Mouse (Mus musculus) neutrophil, adult 5-6 weeks (primary cell): ENCODE results near the gene Gm42957. TPM values are rescaled to one million over a fixed set of nuclear protein-coding genes. Genes with fewer than 3 reads are reported as not detected.

Experiments
- ATAC-seq: fragments of 151-379, 151-347 bp; 2 replicates; pipeline ENCODE4 v1.8.0; 2017; ENCODE audit warnings: mild to moderate bottlenecking, moderate TSS enrichment; ENCODE audit not compliant: insufficient number of reproducible peaks, poor library complexity, low FRiP score, severe bottlenecking; ENCODE audit errors: extremely low read depth
- total RNA-seq: library from RNA; stranded (forward); fragments of 200-1000 nt; gene quantifications from 2 replicates; pipeline ENCODE4 v1.2.3, GENCODE M21; 2017

The Gm42957 gene
- total RNA-seq, 1 experiment from 2014 or later, result not detected

DNA sequence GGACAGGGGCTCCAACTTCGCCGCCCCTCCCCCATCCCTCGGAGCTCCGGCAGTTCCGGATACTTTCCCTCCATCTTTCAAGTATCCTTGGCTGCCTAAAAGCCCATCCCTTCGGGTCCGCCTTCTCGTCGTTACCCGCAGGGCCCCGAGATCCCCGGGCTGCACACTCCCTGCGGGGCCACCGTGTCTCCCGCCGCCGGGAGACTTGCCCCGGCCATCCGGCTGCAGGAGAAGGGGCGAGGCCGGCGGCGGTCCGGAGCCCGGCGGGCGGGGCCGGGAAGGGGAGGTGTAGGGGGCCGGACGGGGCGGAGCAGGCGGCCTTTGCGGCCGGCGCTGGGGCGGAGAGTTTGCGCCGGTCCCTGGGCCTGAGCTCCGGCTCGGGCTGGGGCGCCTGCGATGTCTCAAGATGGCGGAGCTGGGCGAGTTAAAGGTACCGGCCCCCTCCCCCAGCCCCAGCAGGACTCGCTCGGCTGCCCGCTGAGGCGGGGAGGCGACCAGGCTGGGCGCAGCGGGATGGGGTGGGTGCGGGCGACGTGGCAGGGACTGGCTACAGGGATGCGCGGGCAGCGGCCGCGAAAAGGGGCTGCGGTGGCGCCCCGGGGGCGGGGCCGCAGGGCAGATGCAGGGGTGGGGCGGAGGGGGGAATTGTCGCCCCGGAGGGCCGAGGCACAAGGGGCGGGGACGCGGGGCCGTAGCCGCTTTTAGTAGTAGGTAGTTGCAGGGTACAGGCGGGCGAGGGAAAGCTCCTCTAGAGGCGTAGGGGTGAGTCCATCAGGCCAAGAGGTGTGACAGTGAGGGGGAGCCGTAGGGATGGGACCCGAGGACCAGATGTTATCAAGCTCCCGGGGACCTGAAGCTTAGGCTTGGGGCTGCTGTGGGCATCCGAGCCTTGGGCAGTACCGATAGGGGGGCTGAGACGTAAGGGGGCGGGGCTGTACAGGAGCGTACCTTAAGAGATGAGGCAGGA lies 61.8 kb downstream of the Gm42957 start:
- peak; percentile 79 for ATAC-seq

DNA sequence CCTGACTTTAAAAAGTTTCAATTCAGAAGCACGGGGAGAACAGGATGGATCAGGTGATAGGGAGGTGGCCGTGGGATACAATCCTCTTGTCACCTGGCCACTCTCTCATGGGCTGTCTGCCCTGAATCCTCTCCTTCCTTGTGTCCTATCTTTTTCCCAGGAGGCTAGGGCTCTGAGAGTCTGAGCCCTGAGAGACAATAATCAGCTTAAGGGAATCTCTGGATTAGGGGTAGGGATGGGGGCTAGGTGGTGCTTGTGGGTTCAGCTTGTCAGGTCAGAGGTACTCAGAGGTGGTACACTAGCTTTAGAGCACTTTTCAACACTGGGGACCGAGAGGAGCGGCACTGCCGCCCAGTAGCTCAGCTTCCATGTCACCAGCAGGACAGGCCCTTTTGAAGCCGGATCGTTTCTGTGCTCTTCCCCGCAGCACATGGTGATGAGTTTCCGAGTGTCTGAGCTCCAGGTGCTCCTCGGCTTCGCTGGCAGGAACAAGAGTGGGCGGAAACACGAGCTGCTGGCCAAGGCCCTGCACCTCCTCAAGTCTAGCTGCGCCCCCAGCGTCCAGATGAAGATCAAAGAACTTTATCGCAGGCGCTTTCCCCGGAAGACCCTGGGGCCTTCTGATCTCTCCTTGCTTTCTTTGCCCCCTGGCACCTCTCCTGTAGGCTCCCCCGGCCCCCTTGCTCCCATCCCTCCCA lies 63.9 kb downstream of the Gm42957 start:
- ATAC-seq, result no peak

DNA sequence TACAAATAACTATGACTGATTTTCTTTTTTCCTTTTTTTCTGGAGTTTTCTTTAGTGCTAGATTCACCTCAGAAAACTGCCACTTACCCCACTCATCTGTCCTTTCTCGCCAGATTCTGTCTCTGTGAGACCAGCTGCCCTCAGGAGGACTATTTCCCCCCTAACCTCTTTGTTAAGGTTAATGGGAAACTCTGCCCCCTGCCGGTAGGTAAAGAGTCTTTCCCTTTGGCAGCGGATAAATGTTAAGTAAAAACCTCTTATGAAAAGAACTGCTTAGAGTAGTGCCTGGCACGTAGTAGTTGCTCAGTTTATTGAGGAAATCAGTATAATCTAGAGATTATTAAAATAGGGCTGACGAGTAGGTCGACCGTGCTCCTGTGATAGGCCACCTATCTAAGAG lies 65.1 kb downstream of the Gm42957 start:
- ATAC-seq, result no peak

DNA sequence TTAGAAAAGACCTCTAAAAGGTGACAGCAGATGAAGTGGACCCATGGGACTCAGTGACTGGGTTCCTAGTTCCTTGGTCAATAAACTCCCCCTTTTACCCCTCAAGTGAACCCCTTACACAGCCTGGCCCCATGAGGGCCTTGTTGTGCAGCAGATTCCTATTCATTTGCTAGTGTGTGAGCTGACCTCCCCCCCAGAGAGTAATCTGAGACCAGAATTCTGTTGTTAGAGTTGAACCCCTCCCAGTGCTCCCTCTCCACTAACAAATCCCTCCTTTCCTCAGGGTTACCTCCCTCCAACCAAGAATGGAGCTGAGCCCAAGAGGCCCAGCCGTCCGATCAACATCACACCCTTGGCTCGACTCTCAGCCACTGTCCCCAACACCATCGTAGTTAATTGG lies 65.7 kb downstream of the Gm42957 start:
- ATAC-seq, result no peak

Other genes with a start within 250 kb of the Gm42957 start
- gene BC107364, start 183.2 kb upstream of the Gm42957 start, total RNA-seq, result not detected in 2 replicates
- not detected in 2 replicates for gene Hfe2, start 110.3 kb upstream of the Gm42957 start, total RNA-seq
- gene Txnip, start 77.5 kb upstream of the Gm42957 start, total RNA-seq, result 1,984 and 2,044 TPM in 2 replicates
- not detected in 2 replicates for gene Gm16253, start 58.5 kb upstream of the Gm42957 start, total RNA-seq
- 63.6 and 63.9 TPM in 2 replicates for gene Polr3gl, start 41.3 kb upstream of the Gm42957 start, total RNA-seq
- not detected in 2 replicates for gene Ankrd34a, start 38.8 kb upstream of the Gm42957 start, total RNA-seq
- gene Lix1l, start 34.3 kb upstream of the Gm42957 start, total RNA-seq, result 0.23 TPM in 1 of 2 replicates, not detected in the other
- gene Rbm8a, start 5.5 kb upstream of the Gm42957 start, total RNA-seq, result 29.0 and 39.9 TPM in 2 replicates
- gene Pex11b, start 98 bp upstream of the Gm42957 start, total RNA-seq, result 15.1 and 19.3 TPM in 2 replicates
- gene Itga10, start 10.1 kb downstream of the Gm42957 start, total RNA-seq, result 0.25 and 0.35 TPM in 2 replicates
- 0.25 and 1.0 TPM in 2 replicates for gene Ankrd35, start 34.7 kb downstream of the Gm42957 start, total RNA-seq
- gene Pias3, start 60.9 kb downstream of the Gm42957 start, total RNA-seq, result 29.4 and 36.8 TPM in 2 replicates
- gene Nudt17, start 73.1 kb downstream of the Gm42957 start, total RNA-seq, result 1.2 TPM in 2 replicates
- gene Polr3c, start 92.2 kb downstream of the Gm42957 start, total RNA-seq, result 35.7 and 38.3 TPM in 2 replicates
- 90.6 and 95.0 TPM in 2 replicates for gene Rnf115, start 92.2 kb downstream of the Gm42957 start, total RNA-seq
- gene Pdzk1, start 193.8 kb downstream of the Gm42957 start, total RNA-seq, result 0.12 TPM in 1 of 2 replicates, not detected in the other
- gene Cd160, start 193.9 kb downstream of the Gm42957 start, total RNA-seq, result 0.25 and 1.2 TPM in 2 replicates